Mouse (Mus musculus): Measurements from ENCODE around the gene Malrd1. TPM values are rescaled to one million over a fixed set of nuclear protein-coding genes. Genes with fewer than 3 reads are reported as not detected.

Malrd1 gene
- polyA plus RNA-seq (2012; ENCODE audit: insufficient read depth, insufficient read length, missing spikeins), result not detected in 2 replicates

DNA sequence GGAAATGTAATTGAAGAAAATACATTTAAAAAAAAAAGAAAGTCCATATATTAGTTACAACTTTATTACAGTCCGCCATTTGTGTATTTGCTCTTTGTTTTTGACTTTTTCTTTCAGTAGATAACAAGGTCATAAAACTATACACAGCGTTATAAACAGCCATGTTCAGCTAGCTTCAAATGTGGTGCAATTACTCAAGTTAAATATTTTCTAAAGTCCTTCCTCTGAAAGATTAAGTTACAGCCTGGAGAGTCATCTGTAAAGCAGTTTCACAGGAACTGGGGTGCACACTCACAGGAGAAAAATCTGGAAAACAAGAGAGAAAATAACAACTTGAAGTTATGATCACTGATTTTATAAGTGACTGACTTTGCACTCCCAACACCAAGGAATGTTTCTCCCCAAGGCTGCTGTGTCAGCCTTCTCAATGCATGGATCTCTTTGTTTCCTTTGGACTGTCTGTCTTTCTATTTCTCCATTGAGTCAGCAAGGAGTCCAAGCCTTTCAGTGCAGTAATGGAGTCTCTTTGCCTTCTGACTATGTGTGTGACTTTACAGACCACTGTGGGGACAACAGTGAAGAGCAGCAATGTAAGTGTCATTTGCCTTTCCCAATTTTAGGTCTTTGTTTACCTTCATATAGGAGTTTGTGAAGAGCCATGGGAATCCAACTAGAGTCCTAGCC lies at the start of gene Malrd1:
TSS of gene Malrd1 (plus strand) at position 239 of the 684 bp plus-strand sequence.
- no peaks in the 10 kb centered on the region for H3K4me1 ChIP-seq (ENCODE audit: control insufficient read depth, insufficient read depth, low read length)
- TF ChIP-seq POLR2A (IDR thresholded peaks at IDR 0.05; ENCODE audit: borderline replicate concordance, low read depth, low read length), result no peak
- no peak for TF ChIP-seq CTCF (IDR thresholded peaks at IDR 0.05; ENCODE audit: low read depth, low read length)
- H3K27ac ChIP-seq (ENCODE audit: insufficient read depth, low read depth, low read length), result no peak within 1 kb of the TSS
- no peak within 1 kb of the TSS for H3K4me3 ChIP-seq (ENCODE audit: insufficient read depth, low read length)

DNA sequence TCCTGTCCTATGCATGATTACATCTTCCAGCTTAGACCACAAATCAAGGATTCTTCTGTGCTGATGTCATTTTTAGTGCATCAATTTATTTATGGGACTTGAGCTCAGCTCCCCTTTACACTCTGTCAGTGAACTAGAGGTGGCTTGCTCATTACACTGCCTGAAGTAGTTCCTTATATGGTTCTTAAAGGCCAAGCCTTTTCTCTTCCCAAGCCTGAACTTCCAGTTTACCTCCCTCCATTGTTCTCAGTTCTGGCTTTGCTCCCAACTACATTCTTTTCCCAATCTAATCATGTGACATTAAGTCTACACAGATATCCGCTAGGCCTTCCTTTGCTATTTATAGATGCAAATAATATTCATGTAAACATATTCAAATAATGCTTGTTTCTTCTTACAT lies 12.4 kb downstream of the Malrd1 start:
- no peak overlapping the region for H3K4me3 ChIP-seq (ENCODE audit: insufficient read depth, low read length)
- TF ChIP-seq POLR2A (IDR thresholded peaks at IDR 0.05; ENCODE audit: borderline replicate concordance, low read depth, low read length) (no peak), CTCF (IDR thresholded peaks at IDR 0.05; ENCODE audit: low read depth, low read length) (no peak)
- H3K4me1 ChIP-seq (ENCODE audit: control insufficient read depth, insufficient read depth, low read length), result no peaks in the 10 kb centered on the region
- no peak overlapping the region for H3K27ac ChIP-seq (ENCODE audit: insufficient read depth, low read depth, low read length)

GRCm38 (mm10) chr2:15613327-15613948 lies 87.2 kb downstream of the Malrd1 start:
- H3K4me3 ChIP-seq (ENCODE audit: insufficient read depth, low read length), result no peak overlapping the region
- H3K4me1 ChIP-seq (ENCODE audit: control insufficient read depth, insufficient read depth, low read length), result no peaks in the 10 kb centered on the region
- TF ChIP-seq POLR2A (IDR thresholded peaks at IDR 0.05; ENCODE audit: borderline replicate concordance, low read depth, low read length) (no peak), CTCF (IDR thresholded peaks at IDR 0.05; ENCODE audit: low read depth, low read length) (no peak)
- H3K27ac ChIP-seq (ENCODE audit: insufficient read depth, low read depth, low read length), result no peak overlapping the region

DNA sequence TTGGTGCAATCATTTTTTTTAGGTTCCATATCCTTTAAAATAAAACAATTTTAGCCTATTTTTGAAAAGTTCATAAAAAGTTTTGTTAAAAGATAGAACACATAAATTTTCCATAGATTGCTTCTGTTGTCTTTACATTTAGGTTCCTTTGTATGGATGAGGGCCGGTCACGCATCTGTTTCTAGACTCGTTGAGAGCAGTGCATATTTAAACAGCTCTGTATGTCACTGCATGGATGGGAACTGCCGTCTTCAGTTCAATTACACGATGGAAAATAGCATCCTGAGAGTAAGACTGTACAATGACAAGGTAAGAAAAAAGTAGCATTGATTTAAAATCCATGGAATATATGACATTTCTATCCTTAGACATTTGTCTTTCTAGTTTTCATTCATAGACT lies 87.7 kb downstream of the Malrd1 start:
- TF ChIP-seq CTCF (IDR thresholded peaks at IDR 0.05; ENCODE audit: low read depth, low read length) (no peak), POLR2A (IDR thresholded peaks at IDR 0.05; ENCODE audit: borderline replicate concordance, low read depth, low read length) (no peak)
- H3K4me3 ChIP-seq (ENCODE audit: insufficient read depth, low read length), result no peak overlapping the region
- no peak overlapping the region for H3K27ac ChIP-seq (ENCODE audit: insufficient read depth, low read depth, low read length)
- H3K4me1 ChIP-seq (ENCODE audit: control insufficient read depth, insufficient read depth, low read length), result no peaks in the 10 kb centered on the region

DNA sequence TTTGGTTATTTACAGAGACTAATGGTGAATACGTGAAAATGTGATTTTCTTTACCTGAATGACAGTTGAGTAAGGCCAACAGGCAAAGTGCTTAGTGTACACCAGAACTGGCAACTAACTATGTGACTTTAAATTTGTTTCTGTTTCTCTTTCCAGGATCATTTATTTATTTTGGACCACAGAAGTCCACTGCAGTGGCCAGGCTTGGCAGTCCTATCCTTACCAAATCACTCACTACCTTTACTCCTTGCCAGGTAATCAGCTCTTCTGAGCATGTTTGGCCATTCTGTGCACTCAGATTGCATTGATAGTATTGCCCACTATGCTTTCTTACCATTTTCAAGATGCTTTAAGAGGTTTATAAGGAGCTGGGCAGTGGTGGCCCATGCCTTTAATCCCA lies 109.5 kb downstream of the Malrd1 start:
- Histone ChIP-seq H3K4me1 (ENCODE audit: control insufficient read depth, insufficient read depth, low read length) (no peaks in the 10 kb centered on the region), H3K4me3 (ENCODE audit: insufficient read depth, low read length) (no peak overlapping the region), H3K27ac (ENCODE audit: insufficient read depth, low read depth, low read length) (no peak overlapping the region)
- no peak for TF ChIP-seq POLR2A (IDR thresholded peaks at IDR 0.05; ENCODE audit: borderline replicate concordance, low read depth, low read length)
- TF ChIP-seq CTCF (IDR thresholded peaks at IDR 0.05; ENCODE audit: low read depth, low read length), result no peak

GRCm38 (mm10) chr2:15643864-15644263 lies 117.6 kb downstream of the Malrd1 start:
- Histone ChIP-seq H3K4me1 (ENCODE audit: control insufficient read depth, insufficient read depth, low read length) (no peaks in the 10 kb centered on the region), H3K4me3 (ENCODE audit: insufficient read depth, low read length) (no peak overlapping the region), H3K27ac (ENCODE audit: insufficient read depth, low read depth, low read length) (no peak overlapping the region)
- no peak for TF ChIP-seq CTCF (IDR thresholded peaks at IDR 0.05; ENCODE audit: low read depth, low read length)
- no peak for TF ChIP-seq POLR2A (IDR thresholded peaks at IDR 0.05; ENCODE audit: borderline replicate concordance, low read depth, low read length)

- Histone ChIP-seq H3K27ac (ENCODE audit: insufficient read depth, low read depth, low read length) (no peak overlapping the region), H3K4me3 (ENCODE audit: insufficient read depth, low read length) (no peak overlapping the region), H3K4me1 (ENCODE audit: control insufficient read depth, insufficient read depth, low read length) (no peaks in the 10 kb centered on the region)
- TF ChIP-seq POLR2A (IDR thresholded peaks at IDR 0.05; ENCODE audit: borderline replicate concordance, low read depth, low read length) (no peak), CTCF (IDR thresholded peaks at IDR 0.05; ENCODE audit: low read depth, low read length) (no peak)
Measured at GRCm38 (mm10) chr2:15656388-15656787, 130.1 kb downstream of the Malrd1 start.

DNA sequence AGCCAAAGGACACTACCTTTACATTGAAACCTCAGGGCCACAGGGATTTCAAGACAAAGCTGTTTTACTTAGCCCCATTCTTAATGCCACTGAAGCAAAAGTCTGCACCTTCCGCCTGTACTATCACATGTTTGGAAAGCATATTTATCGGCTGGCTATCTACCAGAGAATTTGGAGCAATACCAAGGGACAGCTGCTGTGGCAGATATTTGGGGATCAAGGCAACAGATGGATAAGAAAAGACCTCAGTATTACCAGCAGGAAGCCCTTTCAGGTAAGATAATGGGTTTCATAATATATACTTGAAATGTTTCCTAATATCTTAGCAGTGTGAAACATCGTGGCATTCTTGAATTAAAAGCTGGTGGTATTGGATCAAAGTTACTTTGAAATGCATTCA lies 176.7 kb downstream of the Malrd1 start:
- TF ChIP-seq POLR2A (IDR thresholded peaks at IDR 0.05; ENCODE audit: borderline replicate concordance, low read depth, low read length), result no peak
- TF ChIP-seq CTCF (IDR thresholded peaks at IDR 0.05; ENCODE audit: low read depth, low read length), result no peak
- no peak overlapping the region for H3K27ac ChIP-seq (ENCODE audit: insufficient read depth, low read depth, low read length)
- no peaks in the 10 kb centered on the region for H3K4me1 ChIP-seq (ENCODE audit: control insufficient read depth, insufficient read depth, low read length)
- H3K4me3 ChIP-seq (ENCODE audit: insufficient read depth, low read length), result no peak overlapping the region

DNA sequence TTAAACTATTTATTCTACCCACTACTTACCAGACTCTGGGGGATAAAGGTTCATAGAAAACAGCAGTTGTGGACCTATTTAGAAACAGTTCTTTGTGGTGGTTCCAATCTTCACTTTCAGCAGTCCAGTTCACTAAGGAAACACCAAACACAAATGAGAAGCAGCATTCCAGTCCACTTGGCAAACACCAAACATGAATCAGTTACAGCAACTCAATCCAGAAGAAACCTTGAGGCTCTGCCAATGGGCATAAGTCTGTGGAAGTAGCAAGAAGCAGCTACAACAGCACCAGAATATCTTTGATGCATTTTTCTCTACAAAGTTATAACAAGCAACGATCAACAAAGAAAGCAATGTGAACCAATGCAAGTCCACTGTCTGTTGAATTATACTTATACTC lies 214.7 kb downstream of the Malrd1 start:
- no peaks in the 10 kb centered on the region for H3K4me1 ChIP-seq (ENCODE audit: control insufficient read depth, insufficient read depth, low read length)
- H3K4me3 ChIP-seq (ENCODE audit: insufficient read depth, low read length), result no peak overlapping the region
- H3K27ac ChIP-seq (ENCODE audit: insufficient read depth, low read depth, low read length), result no peak overlapping the region
- TF ChIP-seq POLR2A (IDR thresholded peaks at IDR 0.05; ENCODE audit: borderline replicate concordance, low read depth, low read length) (no peak), CTCF (IDR thresholded peaks at IDR 0.05; ENCODE audit: low read depth, low read length) (no peak)

- TF ChIP-seq CTCF (IDR thresholded peaks at IDR 0.05; ENCODE audit: low read depth, low read length) (no peak), POLR2A (IDR thresholded peaks at IDR 0.05; ENCODE audit: borderline replicate concordance, low read depth, low read length) (no peak)
- H3K4me1 ChIP-seq (ENCODE audit: control insufficient read depth, insufficient read depth, low read length), result no peaks in the 10 kb centered on the region
- no peak overlapping the region for H3K4me3 ChIP-seq (ENCODE audit: insufficient read depth, low read length)
- no peak overlapping the region for H3K27ac ChIP-seq (ENCODE audit: insufficient read depth, low read depth, low read length)
Measured at GRCm38 (mm10) chr2:15744979-15745688, 218.9 kb downstream of the Malrd1 start.

All from bone marrow macrophage, adult 2 months (primary cell).